Mouse (Mus musculus) telencephalon, adult 2 months (tissue): ENCODE results near the gene Adprm.
"Not testable (repeated sequence)": the region's sequence is repeated elsewhere in the genome, so short reads cannot be mapped to it uniquely, and the experiment has no call there.

Experiments
- DNase-seq: peaks from one replicate; pipeline ENCODE4 v3.0.0-alpha.2; 2011; ENCODE audit warnings: low read depth, low spot score

The Adprm gene

DNA sequence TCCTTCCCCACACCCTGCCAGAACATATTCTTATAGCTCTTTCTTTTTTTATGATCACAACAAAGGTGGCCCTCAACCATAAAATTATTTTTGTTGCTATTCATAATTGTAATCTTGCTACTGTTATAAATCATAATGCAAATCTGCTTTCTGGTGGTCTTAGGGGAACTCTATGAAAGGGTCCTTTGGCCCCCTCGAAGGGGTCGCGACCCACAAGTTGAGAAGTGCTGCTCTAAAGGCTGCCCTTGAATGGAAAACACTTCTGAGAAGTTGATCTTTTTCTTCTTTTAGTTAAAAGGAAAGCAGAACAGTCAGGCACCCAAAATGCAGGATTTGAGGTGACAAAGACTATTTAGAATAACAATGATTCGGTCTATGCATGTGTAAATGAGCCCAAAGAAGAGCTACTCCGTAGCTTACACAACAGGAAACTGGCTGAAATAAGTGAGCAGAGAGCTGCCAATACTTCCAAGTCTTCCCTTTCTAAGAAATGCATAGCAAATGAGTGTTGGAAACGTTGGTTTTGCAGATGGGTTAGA is 28.5 kb downstream of the Adprm start:
- no peak for DNase-seq

DNA sequence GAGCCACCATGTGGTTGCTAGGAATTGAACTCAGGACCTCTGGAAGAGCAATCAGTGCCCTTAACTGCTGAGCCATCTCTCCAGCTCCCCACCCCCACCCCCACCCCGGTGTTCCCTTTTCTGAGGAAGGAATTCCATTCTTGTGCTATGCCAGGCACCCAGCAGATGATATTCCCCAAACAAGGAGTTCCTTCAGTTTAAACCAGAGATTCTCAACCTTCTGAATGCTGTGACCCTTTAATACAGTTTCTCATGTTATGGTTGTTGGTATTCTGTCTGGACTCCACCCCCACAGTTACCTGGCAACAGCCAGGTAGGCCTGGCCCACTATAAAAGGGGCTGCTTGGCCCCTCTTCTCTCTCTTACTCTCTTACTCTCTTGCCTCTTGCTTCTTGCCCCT is 29.2 kb downstream of the Adprm start:
- not testable (repeated sequence) for DNase-seq

DNA sequence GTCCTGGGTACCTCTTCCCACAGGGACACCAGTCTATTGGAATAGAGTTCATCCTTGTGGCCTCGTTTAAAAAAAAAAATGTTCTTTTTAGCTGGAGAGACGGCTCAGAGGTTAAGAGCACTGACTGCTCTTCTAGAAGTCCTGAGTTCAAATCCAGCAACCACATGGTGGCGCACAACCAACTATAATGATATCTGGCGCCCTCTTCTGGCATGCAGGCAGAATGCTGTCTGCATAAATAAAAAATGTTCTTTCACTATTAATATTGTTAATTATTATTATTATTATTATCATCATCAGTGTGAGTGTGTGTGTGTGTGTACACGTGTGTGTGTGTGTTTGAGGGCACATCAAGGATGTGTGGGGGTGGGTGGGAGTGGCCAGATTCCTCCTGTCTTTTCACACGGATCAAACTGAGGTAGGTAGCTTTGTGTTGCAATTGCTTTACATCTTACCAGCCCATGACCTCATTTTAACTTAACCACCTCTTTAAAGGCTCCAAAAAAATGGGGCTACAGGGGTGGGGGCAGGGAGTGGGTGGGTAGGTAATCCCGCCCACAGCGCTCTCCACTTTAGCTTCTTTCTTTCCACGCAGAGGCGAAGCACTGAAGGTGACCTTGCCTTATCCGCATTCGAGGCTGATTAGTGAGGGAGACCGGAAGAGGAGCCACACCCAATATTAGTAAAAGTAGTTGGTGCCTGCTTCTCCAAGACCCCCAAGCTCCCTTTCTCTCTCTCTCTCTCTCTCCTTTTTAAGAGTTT is 29.9 kb downstream of the Adprm start:
- DNase-seq = no peak

DNA sequence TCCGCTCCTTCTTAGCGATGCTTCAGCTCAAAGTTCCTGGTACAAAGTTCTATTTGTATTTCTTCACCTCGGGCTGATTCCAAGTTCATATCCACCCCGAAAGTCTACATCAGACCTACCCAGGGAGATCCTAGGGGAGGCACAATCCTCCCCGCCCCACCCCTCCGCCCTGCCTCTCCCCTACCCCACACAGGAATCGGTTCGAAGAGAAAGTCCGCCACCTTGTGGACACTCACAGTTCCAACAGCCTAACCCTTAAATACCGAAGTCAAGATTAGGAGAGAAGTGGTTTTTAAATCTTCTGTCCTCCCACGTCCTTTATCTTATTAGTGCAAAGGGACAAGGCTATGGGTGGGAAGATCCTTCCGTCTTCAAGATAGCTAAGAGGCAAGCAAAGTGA is 31.4 kb downstream of the Adprm start:
- DNase-seq = peak; percentile 27

DNA sequence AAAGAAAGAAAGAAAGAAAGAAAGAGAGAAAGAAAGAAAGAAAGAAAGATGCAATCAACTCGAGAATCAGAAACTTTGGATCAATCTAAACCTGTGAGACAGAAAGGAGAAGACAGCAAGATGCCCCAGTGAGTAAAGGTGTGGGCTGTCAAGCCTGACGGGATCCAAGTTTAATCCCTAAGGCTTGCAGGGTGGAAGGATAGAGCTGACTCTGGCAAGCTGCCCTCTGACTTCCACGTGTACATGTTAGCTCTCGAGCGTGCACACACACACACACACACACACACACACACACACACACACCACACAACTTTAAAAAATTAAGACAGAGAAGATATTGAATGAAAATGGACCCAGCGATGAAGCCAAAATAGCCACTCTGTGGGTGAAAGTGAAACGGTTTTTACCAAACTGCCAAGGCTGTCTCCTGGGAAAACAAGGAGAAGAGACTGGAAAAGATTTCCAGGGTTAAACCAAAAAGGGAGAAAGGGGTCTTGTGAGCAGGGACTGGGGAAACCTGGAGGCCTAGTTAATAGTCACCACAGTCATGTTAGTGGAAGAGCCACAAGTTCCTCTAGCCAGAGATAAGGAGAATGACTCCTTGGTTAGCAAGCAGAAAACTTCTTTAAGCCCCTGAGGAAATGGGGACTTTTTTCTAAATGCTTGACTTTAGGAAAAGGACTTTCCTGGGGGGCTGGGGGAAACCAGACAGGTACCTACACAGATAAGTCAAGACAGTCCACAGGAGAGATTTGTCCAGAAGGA is 32.5 kb downstream of the Adprm start:
- DNase-seq = no peak

DNA sequence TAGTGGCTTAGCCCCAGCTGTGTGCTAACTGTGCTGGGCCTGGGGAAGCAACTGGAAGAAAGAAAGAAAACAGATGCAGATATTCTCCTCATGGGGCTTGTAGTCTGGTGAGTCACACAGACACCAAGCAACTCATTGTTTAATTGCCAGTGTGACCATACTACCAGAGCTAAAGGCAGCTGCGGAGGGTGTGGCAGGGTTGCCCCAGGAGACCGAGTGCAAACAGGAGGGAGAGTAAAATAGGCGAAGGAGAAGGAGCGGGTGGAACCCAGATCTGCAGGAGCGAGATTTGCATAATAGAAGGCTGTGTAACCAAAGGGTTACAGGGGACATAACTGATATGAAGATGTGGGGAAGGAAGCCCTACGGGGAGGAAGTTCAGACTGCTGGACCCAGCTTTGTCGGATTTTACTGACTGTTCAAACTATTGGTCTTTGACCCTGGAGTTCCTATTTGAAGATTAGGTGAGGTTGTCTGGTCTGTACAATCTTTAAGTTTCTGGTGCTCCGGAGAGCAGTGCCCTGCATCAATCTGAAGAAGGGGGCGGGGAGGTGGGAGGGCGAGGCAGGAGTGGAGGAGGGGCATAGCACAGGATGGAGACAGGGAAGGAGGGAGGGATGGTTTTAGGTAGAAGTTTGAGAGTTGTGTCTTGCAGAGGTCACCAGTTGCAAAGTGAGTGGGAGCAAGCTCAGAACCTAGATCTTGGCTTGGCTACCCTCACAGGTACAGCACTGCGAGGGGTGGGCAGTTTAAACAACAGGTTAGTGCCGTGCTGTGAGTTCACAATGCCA is 34.4 kb downstream of the Adprm start:
- DNase-seq = no peak

DNA sequence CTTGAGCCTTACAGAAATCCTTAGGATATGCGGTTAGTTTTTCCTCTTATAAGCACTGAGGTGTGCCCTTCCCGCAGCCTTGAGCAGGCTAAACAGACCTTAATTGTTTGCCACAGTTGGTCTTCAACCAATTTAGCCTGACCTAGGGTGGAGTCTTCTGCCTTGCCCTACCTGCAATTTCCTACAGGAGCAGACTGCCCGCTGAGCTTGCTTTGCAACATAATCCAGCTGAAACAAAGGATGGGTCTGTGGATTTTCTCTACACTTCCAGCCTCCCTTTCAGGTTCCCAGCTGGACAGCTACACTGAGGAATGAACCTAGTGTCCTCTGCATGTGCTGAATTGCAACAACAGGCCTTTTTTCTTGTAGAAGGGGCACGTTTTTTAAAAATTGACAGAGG is 40.8 kb downstream of the Adprm start:
- DNase-seq = no peak

DNA sequence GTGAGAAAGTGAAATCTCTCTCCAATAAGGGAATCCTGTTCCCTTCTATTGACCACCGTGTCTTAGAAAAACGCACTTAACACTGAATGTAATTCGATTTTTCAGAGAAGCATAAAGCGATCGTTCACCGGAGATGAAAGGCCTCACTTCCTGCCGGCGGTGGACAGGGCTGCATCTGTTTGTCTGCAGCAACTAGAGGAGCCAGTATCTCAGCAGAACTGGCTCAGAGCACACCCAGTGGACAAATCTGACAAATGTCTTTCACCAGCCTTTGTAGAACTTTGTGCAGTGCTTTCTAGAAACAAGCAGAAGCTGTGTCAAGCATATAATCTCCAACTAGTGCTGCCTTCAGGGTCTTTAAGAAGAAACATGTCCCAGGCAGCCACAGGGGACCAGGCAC is 42.0 kb downstream of the Adprm start:
- DNase-seq = no peak

DNA sequence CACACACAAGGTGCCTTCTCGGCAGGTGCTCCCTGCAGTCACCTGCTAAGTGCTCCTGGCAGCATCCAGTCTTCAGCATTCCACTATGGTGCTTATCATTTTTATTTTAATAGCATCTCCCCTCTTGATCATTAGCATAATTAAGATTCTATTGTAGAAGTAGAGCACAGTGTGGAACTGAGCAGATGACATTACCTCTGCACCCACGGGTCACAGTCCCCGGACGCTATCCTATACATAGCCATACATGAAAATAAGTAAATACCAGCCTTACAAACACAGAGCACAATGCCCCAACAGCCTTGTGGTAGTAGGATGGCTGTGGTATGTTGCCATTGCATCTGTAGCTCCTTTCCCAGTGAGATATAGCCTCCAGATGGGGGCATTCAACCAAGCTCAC is 43.9 kb downstream of the Adprm start:
- DNase-seq = no peak

DNA sequence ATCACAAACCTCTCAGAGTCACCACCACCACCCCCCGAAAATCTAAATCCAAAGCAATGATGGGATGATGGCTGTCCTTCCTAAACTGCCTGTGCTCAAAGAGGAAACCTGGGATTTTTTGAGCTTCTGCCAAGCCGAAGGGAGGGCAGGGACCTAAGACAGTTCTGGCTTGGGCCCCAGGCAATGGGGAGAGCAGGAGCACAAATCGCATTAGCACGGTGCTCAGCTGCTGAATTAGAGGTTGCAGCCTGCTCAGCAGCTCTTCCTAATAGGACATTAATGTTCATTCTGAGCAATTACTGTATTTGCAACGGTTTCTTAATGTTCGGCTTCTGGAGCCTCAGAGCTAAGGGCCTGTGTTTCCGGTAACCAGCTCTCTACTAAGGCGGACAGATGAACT is 44.4 kb downstream of the Adprm start:
- DNase-seq = no peak

DNA sequence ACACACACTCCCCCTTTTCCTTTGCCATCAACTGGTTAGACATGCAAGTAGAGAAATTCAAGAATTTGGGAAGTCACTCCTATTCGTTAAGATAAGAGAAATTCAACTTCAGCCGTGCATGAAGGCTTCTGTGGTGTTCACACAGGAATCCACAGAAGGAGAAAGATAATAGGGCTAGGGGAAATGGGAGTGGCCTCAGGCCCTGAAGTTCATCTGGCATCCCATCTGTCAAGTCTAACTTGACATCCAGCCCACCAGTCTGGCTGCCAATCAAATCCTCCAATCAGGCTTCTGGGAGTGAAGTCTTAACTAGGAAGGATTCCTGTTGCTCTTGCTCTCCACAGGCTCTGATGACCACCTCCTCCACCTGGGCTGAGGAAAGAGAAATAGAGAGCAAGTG is 49.5 kb downstream of the Adprm start:
- DNase-seq = no peak

DNA sequence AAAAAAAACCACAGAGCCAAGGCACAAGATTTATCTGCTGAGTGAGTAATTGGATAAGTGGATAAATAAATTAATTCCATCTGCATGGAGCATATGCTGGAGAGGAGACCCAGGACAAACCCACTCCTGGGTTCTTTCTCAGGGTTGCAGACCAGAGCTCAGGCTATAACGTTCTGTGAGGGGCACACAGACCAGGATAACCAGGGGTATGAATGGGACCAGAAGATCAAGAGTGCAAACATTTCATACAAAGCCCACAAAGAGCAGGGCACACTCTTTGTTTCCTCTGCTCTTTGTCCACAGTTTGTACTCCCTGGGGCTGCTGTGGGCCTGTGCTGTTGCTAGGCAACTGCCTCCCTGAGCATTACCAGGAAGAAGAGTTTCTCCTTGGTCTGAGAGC is 50.7 kb downstream of the Adprm start:
- DNase-seq = no peak

DNA sequence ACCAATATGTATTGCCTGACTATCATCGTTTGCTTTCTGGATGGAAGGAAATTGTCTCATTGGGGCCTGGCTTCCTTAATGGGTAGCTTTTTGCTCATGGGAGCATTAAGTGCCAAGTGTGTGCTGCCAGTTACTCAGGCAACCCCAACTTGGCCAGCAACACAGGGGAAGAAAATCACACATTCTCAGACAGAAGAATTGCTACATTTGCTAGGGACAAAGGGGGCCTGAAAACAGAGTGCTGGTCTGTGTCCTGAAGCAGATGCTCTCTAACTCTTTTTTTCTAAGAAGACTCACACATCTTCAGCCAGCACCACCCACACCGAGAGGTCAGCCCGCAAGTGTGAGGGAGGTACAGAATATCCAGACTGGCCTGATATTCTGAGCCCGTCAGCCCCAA is 51.7 kb downstream of the Adprm start:
- DNase-seq = peak; percentile 35

DNA sequence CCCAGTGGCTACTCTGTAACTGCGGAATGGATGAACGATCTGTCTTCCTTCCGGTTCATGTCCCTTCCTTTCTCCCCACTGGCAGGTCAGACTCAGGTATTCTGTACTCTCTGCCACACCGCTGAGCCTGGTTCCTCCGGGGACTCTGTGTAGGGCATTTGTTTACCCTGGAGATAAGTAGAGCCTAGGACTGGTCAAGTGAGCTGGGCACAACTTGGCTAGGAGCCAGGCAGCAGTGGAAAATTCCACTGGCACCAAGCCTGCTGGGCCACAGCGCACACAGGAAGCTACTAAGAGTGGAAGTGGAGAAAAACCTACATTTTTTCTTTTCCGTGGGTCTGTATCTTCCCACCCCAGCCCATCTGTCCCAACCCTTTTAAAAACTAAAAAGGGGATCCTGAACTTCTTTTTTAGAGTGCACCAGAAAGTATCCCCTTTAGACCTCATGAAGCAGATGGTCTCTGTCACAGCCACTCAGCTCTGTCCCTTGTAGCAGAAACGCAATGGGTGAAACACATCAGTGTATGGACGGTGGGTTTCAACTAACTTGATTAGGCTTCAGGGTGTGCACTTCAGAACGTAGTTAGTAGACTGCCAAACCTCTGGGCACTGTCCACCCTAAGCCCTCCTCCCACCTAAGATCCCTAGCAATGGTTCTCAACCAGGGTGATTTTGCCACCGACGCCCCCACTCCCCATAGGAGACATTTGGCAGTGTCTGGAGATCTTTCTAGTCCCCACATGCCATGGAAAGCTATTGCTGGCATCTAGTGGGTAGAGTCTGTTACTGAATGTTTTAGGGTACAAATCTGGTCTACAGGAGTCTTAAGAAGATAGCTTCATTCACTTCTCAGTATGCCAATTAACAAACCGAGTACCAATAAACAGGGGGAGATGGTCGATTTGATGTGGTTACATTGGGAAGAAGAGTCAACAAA is 53.7 kb downstream of the Adprm start:
- peak; percentile 49 for DNase-seq

DNA sequence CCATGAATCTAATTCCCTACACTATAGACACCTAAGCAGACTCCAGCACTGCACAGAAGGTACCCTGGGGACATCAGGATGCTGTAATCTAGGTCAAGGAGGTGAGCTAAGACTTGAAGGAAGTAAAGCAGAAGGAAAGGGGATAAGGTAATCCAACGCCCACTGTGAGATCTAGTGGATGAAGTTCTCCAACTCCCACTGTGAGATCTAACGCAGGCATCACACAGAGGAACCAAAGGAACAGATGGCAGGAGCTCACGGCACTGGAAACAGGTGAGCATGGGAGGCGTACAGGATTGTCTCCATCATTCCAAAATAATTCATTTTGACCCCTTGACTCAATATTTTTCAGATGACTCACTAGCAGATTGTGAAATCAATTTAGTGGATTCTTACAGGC is 55.9 kb downstream of the Adprm start:
- no peak for DNase-seq

DNA sequence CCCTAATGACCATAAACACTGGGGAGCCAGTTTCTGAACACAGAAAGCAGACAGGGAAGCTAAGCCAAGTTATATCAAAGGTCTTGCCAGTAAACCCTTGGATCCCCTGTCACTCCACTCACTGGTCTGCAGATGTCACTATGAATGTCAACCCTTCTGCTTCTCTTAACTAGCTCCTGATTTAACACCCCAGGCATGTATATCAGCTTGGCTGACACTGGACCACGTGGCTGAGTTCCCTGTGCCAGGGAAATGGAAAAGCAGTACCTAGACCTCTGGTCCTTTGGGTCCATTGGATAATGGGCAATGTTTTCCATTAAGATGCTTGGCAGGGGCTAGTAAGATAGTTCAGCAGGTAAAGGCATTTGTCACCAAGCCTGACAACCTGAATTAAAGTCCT is 58.7 kb downstream of the Adprm start:
- DNase-seq = no peak

DNA sequence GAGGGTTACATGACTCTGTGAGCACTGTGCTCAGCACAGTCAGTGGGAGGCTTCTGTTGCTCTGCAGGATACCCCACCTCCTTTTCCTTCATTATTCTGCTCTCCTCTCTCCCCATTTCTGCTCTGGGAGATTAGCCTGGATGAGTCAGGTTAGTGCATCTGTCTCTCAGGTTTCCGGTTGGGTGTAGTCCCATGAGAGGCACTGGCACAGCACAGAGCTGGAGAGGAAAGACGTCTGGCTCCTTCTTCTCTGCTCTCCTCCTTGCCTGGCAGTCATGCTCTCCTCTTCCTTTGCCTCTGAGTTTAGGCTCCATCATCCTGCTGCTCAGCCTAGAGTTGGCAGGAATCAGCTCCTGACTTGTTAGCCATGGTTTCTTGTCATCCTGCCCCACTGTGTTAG is 60.2 kb downstream of the Adprm start:
- DNase-seq = no peak
